In genomic region chr8:125527941-125528340, GRCm38 (mm10) we compare ENCODE assay signal across 13 mouse cellular contexts. TPM values are rescaled to one million over a fixed set of nuclear protein-coding genes. Genes with fewer than 3 reads are reported as not detected.
A peak's percentile ranks its signal among the peaks of the same experiment; 100 is the strongest.
DNase-seq lines count a peak whose midpoint lies in the region; ATAC-seq lines count a peak whose summit lies in the region.
"Had no signal": no experiment of that assay in that cellular context is flagged by ENCODE, and none has a peak within 500 bp of the region (broad histone marks: within the 10 kb centered on the region; RNA-seq: fewer than 3 reads in every experiment).

No protein-coding gene starts in this region.

- intact Hi-C loops in heart, postnatal 14 days (cut with DNase I) = no loop called here

- H3K36me3 ChIP-seq in heart, embryonic 14.5 days (ENCODE audit: control insufficient read depth, insufficient read depth, low read length) = no peaks in the 10 kb centered on the region
- H3K36me3 ChIP-seq in midbrain, embryonic 13.5 days = no peaks in the 10 kb centered on the region
- no peaks in the 10 kb centered on the region for H3K36me3 ChIP-seq in midbrain, embryonic 10.5 days
- 0 out of 2 replicates have a peak, but pooled peaks cover 1% of the 10 kb centered on the region for H3K36me3 ChIP-seq in embryonic facial prominence, embryonic 13.5 days
- no peaks in the 10 kb centered on the region for H3K36me3 ChIP-seq in kidney, embryonic 14.5 days (ENCODE audit: control insufficient read depth, insufficient read depth, low read length)

- no peak overlapping the region for H3K4me2 ChIP-seq in heart, embryonic 14.5 days (ENCODE audit: low read length)
- no peak overlapping the region for H3K4me2 ChIP-seq in midbrain, embryonic 13.5 days (replicated peaks)
- no peak overlapping the region for H3K4me2 ChIP-seq in embryonic facial prominence, embryonic 13.5 days
- H3K4me2 ChIP-seq in kidney, embryonic 14.5 days (replicated peaks; ENCODE audit: low read depth, low read length) = no peak overlapping the region

- no peaks in the 10 kb centered on the region for H3K27me3 ChIP-seq in heart, embryonic 14.5 days (ENCODE audit: control insufficient read depth, insufficient read depth, low read length)
- peaks cover 3% of the 10 kb centered on the region; the same call in 1 of the 2 replicates for H3K27me3 ChIP-seq in midbrain, embryonic 13.5 days
- H3K27me3 ChIP-seq in midbrain, embryonic 10.5 days (ENCODE audit: low read depth, poor library complexity, severe bottlenecking) = peaks cover 11% of the 10 kb centered on the region; the same call in 1 of the 2 replicates
- H3K27me3 ChIP-seq in embryonic facial prominence, embryonic 13.5 days = no peaks in the 10 kb centered on the region; the same call in 1 of the 2 replicates
- no peaks in the 10 kb centered on the region for H3K27me3 ChIP-seq in kidney, embryonic 14.5 days (ENCODE audit: control insufficient read depth, insufficient read depth, low read length)

- DNase-seq in heart, postnatal 14 days = no peak
- DNase-seq in midbrain, embryonic 10.5 days (ENCODE audit: low spot score) = no peak
- DNase-seq in skeletal muscle tissue, adult 2 months (ENCODE audit: low read depth, low spot score) = peak; percentile 31
- DNase-seq in cerebellum, postnatal 25 days = no peak
- DNase-seq: kidney, postnatal 10 days; right cerebral cortex, postnatal 14 days; thymus, adult 2 months had no signal

- ATAC-seq in heart, embryonic 14.5 days (ENCODE audit: insufficient number of reproducible peaks, insufficient read depth, low FRiP score, low read depth) = no peak
- no peak for ATAC-seq in midbrain, embryonic 13.5 days
- no peak for ATAC-seq in embryonic facial prominence, embryonic 13.5 days (ENCODE audit: insufficient number of reproducible peaks, insufficient read depth, low FRiP score, low TSS enrichment, low read depth)
- ATAC-seq in kidney, embryonic 14.5 days (ENCODE audit: low FRiP score, low TSS enrichment) = no peak
- ATAC-seq: forebrain, embryonic 14.5 days had no signal

- 0 out of 2 replicates have a peak overlapping the region, but pooled peaks have one; percentile 6 for H3K9ac ChIP-seq in heart, embryonic 14.5 days (ENCODE audit: low read length)
- no peak overlapping the region for H3K9ac ChIP-seq in midbrain, embryonic 13.5 days (replicated peaks)
- H3K9ac ChIP-seq in embryonic facial prominence, embryonic 13.5 days = no peak overlapping the region
- H3K9ac ChIP-seq in kidney, embryonic 14.5 days (ENCODE audit: low read depth, low read length) = no peak overlapping the region
- H3K9ac ChIP-seq: liver, embryonic 14.5 days had no signal

- H3K4me3 ChIP-seq in heart, embryonic 14.5 days (ENCODE audit: control insufficient read depth in 1 of 2, insufficient read depth in 1 of 2, low read depth in 1 of 2, low read length in 2 of 2) = no peak overlapping the region
- H3K4me3 ChIP-seq in midbrain, embryonic 13.5 days (replicated peaks) = no peak overlapping the region
- no peak overlapping the region for H3K4me3 ChIP-seq in midbrain, embryonic 10.5 days
- no peak overlapping the region for H3K4me3 ChIP-seq in embryonic facial prominence, embryonic 13.5 days
- H3K4me3 ChIP-seq in kidney, embryonic 14.5 days (ENCODE audit: low read length) = no peak overlapping the region

- peaks cover 62 to 96% of the 10 kb centered on the region in 2 experiments for H3K4me1 ChIP-seq in heart, embryonic 14.5 days (ENCODE audit: control insufficient read depth in 2 of 2, insufficient read depth in 2 of 2, low read length in 2 of 2)
- peaks cover 92% of the 10 kb centered on the region for H3K4me1 ChIP-seq in midbrain, embryonic 13.5 days (replicated peaks)
- peaks cover 85% of the 10 kb centered on the region for H3K4me1 ChIP-seq in midbrain, embryonic 10.5 days
- peaks cover 69% of the 10 kb centered on the region for H3K4me1 ChIP-seq in embryonic facial prominence, embryonic 13.5 days
- peaks cover 45% of the 10 kb centered on the region for H3K4me1 ChIP-seq in kidney, embryonic 14.5 days (ENCODE audit: control insufficient read depth, insufficient read depth, low read length)

- H3K27ac ChIP-seq in heart, embryonic 14.5 days (replicated peaks in 1 of 2; ENCODE audit: control insufficient read depth in 1 of 2, insufficient read depth in 1 of 2, low read depth in 2 of 2, low read length in 2 of 2) = peak overlapping the region in 1 of 2 experiments; percentile 42; a peak in 1 of 4 replicates
- peak overlapping the region; percentile 71 for H3K27ac ChIP-seq in midbrain, embryonic 13.5 days
- H3K27ac ChIP-seq in midbrain, embryonic 10.5 days (replicated peaks) = no peak overlapping the region; the same call in 1 of the 2 replicates
- H3K27ac ChIP-seq in embryonic facial prominence, embryonic 13.5 days = 0 out of 2 replicates have a peak overlapping the region, but pooled peaks have one; percentile 8
- H3K27ac ChIP-seq in kidney, embryonic 14.5 days (ENCODE audit: low read depth, low read length) = no peak overlapping the region
- H3K27ac ChIP-seq: liver, embryonic 14.5 days had no signal

- 56% methylated on average over 3 of the region's 3 CpGs for WGBS in heart, embryonic 14.5 days
- 61% methylated on average over 3 of the region's 3 CpGs for WGBS in midbrain, embryonic 13.5 days
- WGBS in midbrain, embryonic 10.5 days = 56% methylated on average over 3 of the region's 3 CpGs
- 76% methylated on average over 3 of the region's 3 CpGs for WGBS in embryonic facial prominence, embryonic 13.5 days
- 70% methylated on average over 3 of the region's 3 CpGs for WGBS in kidney, embryonic 14.5 days

- H3K9me3 ChIP-seq in heart, embryonic 14.5 days (ENCODE audit: control insufficient read depth, low read length) = no peaks in the 10 kb centered on the region
- H3K9me3 ChIP-seq in midbrain, embryonic 13.5 days = no peaks in the 10 kb centered on the region
- H3K9me3 ChIP-seq in midbrain, embryonic 10.5 days (replicated peaks) = no peaks in the 10 kb centered on the region
- H3K9me3 ChIP-seq in embryonic facial prominence, embryonic 13.5 days = no peaks in the 10 kb centered on the region
- H3K9me3 ChIP-seq in kidney, embryonic 14.5 days (ENCODE audit: control insufficient read depth, low read length) = no peaks in the 10 kb centered on the region

RNA-seq across cellular contexts. Expression of gene Sipa1l2, which starts 41.7 kb away (rescaled TPM):
- 17.8 and 18.0 TPM in 2 replicates for polyA plus RNA-seq in heart, embryonic 14.5 days (2014; fragmentation: Nextera tagmentation; extraction: Ambion mirVana)
- total RNA-seq in heart, postnatal 14 days (2021) = 10 to 100 TPM; 46.6 to 48.3 TPM
- polyA plus RNA-seq in midbrain, embryonic 13.5 days (2015; fragmentation: Nextera tagmentation; extraction: Ambion mirVana) = 27.5 and 31.8 TPM in 2 replicates
- polyA plus RNA-seq in midbrain, embryonic 10.5 days (2016; fragmentation: Nextera tagmentation; extraction: Ambion mirVana) = 14.8 and 21.9 TPM in 2 replicates
- polyA plus RNA-seq in embryonic facial prominence, embryonic 13.5 days (2015; fragmentation: Nextera tagmentation; extraction: Ambion mirVana) = 17.9 and 18.0 TPM in 2 replicates
- 6.6 and 12.9 TPM in 2 replicates for polyA plus RNA-seq in kidney, embryonic 14.5 days (2014; fragmentation: Nextera tagmentation; extraction: Ambion mirVana)

Comparison
In these comparisons a context has a peak if more than half of its experiments do, and no peak if none do; other contexts are left out.
1. H3K27ac ChIP-seq: peak in midbrain, embryonic 13.5 days (single experiment) and embryonic facial prominence, embryonic 13.5 days (single experiment); none in midbrain, embryonic 10.5 days (single experiment) and kidney, embryonic 14.5 days (single experiment).